Mouse (Mus musculus) myocyte (in vitro differentiated cells): Measurements from ENCODE around the gene Emd. TPM values are rescaled to one million over a fixed set of nuclear protein-coding genes. Genes with fewer than 3 reads are reported as not detected.
A peak's percentile ranks its signal among the peaks of the same experiment; 100 is the strongest.

Experiments used
- H3K27me3 ChIP-seq: one replicate; pipeline ENCODE4 v1.6.1; 2011; ENCODE audit not compliant: control insufficient read depth, insufficient read depth, insufficient read length
- H3K36me3 ChIP-seq: one replicate; pipeline ENCODE4 v1.6.1; 2011; ENCODE audit not compliant: control insufficient read depth, insufficient read depth
- H3K4me2 ChIP-seq: one replicate; pipeline ENCODE4 v1.6.1; 2011; ENCODE audit warnings: low read depth, control low read depth
- H3K4me3 ChIP-seq: one replicate; pipeline ENCODE4 v1.5.1; 2011; ENCODE audit warnings: mild to moderate bottlenecking, control low read depth, moderate library complexity
- H3K79me2 ChIP-seq: one replicate; pipeline ENCODE4 v1.6.1; 2011; ENCODE audit not compliant: control insufficient read depth, insufficient read depth
- H3ac ChIP-seq: one replicate; pipeline ENCODE4 v1.6.1; 2011; ENCODE audit not compliant: control insufficient read depth, insufficient read length
- CEBPB ChIP-seq: IDR thresholded peaks from 2 replicates; pipeline ENCODE4 v1.6.1; 2011; ENCODE audit warnings: mild to moderate bottlenecking, moderate library complexity; ENCODE audit not compliant: poor library complexity, insufficient read depth, severe bottlenecking
- E2F4 ChIP-seq: IDR thresholded peaks from one replicate; pipeline ENCODE4 v1.6.1; 2011; ENCODE audit warnings: mild to moderate bottlenecking, control low read depth, moderate library complexity; ENCODE audit not compliant: insufficient read depth
- MAX ChIP-seq: IDR thresholded peaks from one replicate; pipeline ENCODE4 v1.6.1; 2011; ENCODE audit warnings: low read depth, mild to moderate bottlenecking, control low read depth
- MYOD1 ChIP-seq, 3 experiments: IDR thresholded peaks; one replicate each; pipeline ENCODE4 v1.6.1; 2011; ENCODE audit warnings: control low read depth in 2 of 3, low read depth in 2 of 3, mild to moderate bottlenecking in 2 of 3, moderate library complexity in 1 of 3; ENCODE audit not compliant: insufficient read length in 2 of 3, control insufficient read depth in 1 of 3
- MYOG ChIP-seq, 3 experiments: IDR thresholded peaks; one replicate each; pipeline ENCODE4 v1.6.1; 2011; ENCODE audit warnings: control low read depth in 2 of 3, low read depth in 2 of 3, mild to moderate bottlenecking in 2 of 3; ENCODE audit not compliant: insufficient read length in 2 of 3, control insufficient read depth in 1 of 3, insufficient read depth in 1 of 3
- POLR2A ChIP-seq: IDR thresholded peaks from one replicate; pipeline ENCODE4 v1.6.1; 2011; ENCODE audit warnings: low read depth, mild to moderate bottlenecking, control low read depth, moderate library complexity; ENCODE audit not compliant: insufficient read length
- POLR2AphosphoS2 ChIP-seq: IDR thresholded peaks from one replicate; pipeline ENCODE4 v1.6.1; 2011; ENCODE audit warnings: low read depth, control low read depth; ENCODE audit not compliant: insufficient read length
- REST ChIP-seq: IDR thresholded peaks from one replicate; pipeline ENCODE4 v1.6.1; 2011; ENCODE audit warnings: mild to moderate bottlenecking, control low read depth, moderate library complexity; ENCODE audit not compliant: insufficient read depth, insufficient read length
- SRF ChIP-seq: IDR thresholded peaks from one replicate; pipeline ENCODE4 v1.6.1; 2011; ENCODE audit warnings: low read depth; ENCODE audit not compliant: control insufficient read depth, insufficient read length
- TCF12 ChIP-seq: IDR thresholded peaks from one replicate; pipeline ENCODE4 v1.6.1; 2011; ENCODE audit warnings: mild to moderate bottlenecking, control low read depth; ENCODE audit not compliant: poor library complexity, insufficient read depth, severe bottlenecking
- TCF3 ChIP-seq: IDR thresholded peaks from one replicate; pipeline ENCODE4 v1.6.1; 2011; ENCODE audit warnings: low read depth, control low read depth; ENCODE audit not compliant: insufficient read length
- USF1 ChIP-seq: IDR thresholded peaks from one replicate; pipeline ENCODE4 v1.6.1; 2011; ENCODE audit warnings: low read depth, mild to moderate bottlenecking, control low read depth, moderate library complexity
- polyA plus RNA-seq: library from polyadenylated mRNA; unstranded; fragments of >200 nt; fragmentation: generic; extraction: Trizol; gene quantifications from one replicate; pipeline ENCODE4 v1.2.1, GENCODE M21; 2012; ENCODE audit warnings: missing spikeins

Gene Emd
- polyA plus RNA-seq, 1 experiment, result 67.1 TPM

DNA sequence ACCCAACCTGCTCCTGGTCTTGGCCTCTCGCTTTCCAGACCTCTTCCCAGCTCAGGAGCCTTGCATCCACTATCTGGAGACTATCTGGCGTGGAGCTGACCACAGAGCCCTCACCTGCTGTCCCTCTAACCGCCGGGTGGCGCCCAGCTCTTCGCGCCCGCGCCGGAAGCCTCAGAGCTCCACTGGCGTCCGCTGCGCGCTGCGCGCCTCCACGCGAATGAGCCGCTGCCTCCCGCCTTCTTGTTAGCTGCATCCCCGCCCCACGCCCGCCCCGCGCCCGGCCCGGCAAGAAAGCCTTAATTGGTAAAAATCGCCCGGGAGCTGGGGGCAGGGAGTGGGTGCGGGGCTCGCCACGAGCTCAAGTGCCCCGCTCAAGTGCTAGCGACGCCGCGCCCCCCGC lies 4.9 kb upstream of the Emd start, which contains the start of gene Flna:
Gene Flna (minus strand): TSS at position 206 of the 400 bp plus-strand sequence.
- Histone ChIP-seq H3K36me3 (no peaks in the 10 kb centered on the region), H3ac (no peak within 1 kb of the TSS)

DNA sequence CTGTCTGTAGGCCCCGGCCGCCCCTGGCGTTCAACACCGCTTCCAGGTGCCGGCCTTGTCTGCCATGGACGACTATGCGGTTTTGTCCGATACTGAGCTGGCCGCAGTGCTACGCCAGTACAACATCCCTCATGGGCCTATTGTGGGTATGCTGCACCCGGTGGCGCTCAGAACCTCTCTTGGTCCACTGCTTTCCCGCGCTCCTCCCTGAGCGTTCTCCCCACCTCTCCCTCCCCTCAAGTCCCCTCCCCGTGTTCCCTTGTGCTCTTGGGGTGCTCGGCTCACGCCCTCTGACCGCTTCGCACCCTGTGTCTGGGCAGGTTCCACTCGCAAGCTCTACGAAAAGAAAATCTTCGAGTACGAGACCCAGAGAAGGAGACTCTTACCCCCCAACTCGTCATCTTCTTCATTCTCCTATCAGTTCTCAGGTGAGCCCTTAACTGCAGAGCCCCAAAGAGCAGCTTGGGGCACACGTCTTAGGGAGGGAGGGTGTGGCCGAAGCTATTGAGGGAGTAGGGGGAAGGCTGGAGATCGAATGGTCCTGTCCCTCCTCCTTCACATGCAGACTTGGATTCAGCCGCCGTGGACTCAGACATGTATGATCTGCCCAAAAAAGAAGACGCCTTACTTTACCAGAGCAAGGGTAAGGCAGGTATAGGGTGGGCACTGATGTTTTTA lies 540 bp downstream of the Emd start:
- Histone ChIP-seq H3ac (peak overlapping the region; percentile 77), H3K4me2 (peak overlapping the region; percentile 70), H3K36me3 (peaks cover 9% of the 10 kb centered on the region), H3K4me3 (peak overlapping the region; percentile 60), H3K27me3 (no peaks in the 10 kb centered on the region), H3K79me2 (peaks cover 15% of the 10 kb centered on the region)
- no peak for TF ChIP-seq MAX
- no peak for TF ChIP-seq SRF
- no peak for TF ChIP-seq POLR2AphosphoS2
- TF ChIP-seq TCF12, result no peak
- TF ChIP-seq MYOD1 (IDR thresholded peaks at IDR 0.05; ENCODE audit: control insufficient read depth in 1 of 3, insufficient read length in 2 of 3, low read depth in 2 of 3), result no peak
- TF ChIP-seq REST, result no peak
- TF ChIP-seq POLR2A, result no peak

More for the DNA sequence above, 4.9 kb upstream of the Emd start, which contains the start of gene Flna:
- peak within 1 kb of the TSS; percentile 96 for H3K4me3 ChIP-seq
- TF ChIP-seq REST, result no peak
- TF ChIP-seq TCF3, result no peak
- TF ChIP-seq MAX, result no peak
- no peak for TF ChIP-seq E2F4
- peak in 1 of 3 experiments; percentile 60 for TF ChIP-seq MYOG (IDR thresholded peaks at IDR 0.05; ENCODE audit: control insufficient read depth in 1 of 3, insufficient read depth in 1 of 3, insufficient read length in 2 of 3, low read depth in 2 of 3)
- TF ChIP-seq POLR2A, result peak; percentile 72
- TF ChIP-seq CEBPB, result no peak
- peak; percentile 51 for TF ChIP-seq SRF
- TF ChIP-seq POLR2AphosphoS2, result peak; percentile 17
- TF ChIP-seq MYOD1 (IDR thresholded peaks at IDR 0.05; ENCODE audit: control insufficient read depth in 1 of 3, insufficient read length in 2 of 3, low read depth in 2 of 3), result peak in 1 of 3 experiments; percentile 44
- no peak for TF ChIP-seq TCF12
- no peaks in the 10 kb centered on the region for H3K27me3 ChIP-seq
- peaks cover 23% of the 10 kb centered on the region for H3K79me2 ChIP-seq
- peak within 1 kb of the TSS; percentile 90 for H3K4me2 ChIP-seq

DNA sequence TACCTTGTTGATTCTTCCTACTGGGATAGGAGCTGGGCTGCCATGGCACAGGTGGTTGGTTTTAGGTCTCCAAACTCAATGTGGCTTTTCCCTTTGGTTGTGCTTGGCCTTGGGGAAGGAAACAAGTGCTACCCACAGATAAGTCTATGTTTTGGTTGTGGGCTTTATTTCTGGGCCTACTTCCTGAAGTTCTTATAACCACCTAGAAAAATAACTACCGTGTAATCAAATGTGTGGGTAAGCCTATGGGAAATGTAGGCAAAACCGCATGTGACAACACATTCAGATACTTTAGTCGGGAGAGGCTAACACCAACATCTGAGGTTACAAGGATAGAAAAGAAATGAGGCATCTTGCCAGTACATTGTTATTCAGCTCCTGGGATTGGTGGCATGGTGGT lies 3.3 kb downstream of the Emd start:
- Histone ChIP-seq H3K36me3 (peaks cover 9% of the 10 kb centered on the region), H3K4me2 (no peak overlapping the region), H3K4me3 (no peak overlapping the region), H3K27me3 (no peaks in the 10 kb centered on the region), H3K79me2 (peaks cover 15% of the 10 kb centered on the region), H3ac (no peak overlapping the region)
- TF ChIP-seq E2F4, result no peak
- TF ChIP-seq POLR2AphosphoS2, result no peak
- no peak for TF ChIP-seq MYOD1 (IDR thresholded peaks at IDR 0.05; ENCODE audit: control insufficient read depth in 1 of 3, insufficient read length in 2 of 3, low read depth in 2 of 3)
- TF ChIP-seq CEBPB, result no peak
- TF ChIP-seq USF1, result no peak
- TF ChIP-seq SRF, result no peak
- no peak for TF ChIP-seq TCF12
- no peak for TF ChIP-seq TCF3
- TF ChIP-seq POLR2A, result no peak
- no peak for TF ChIP-seq MAX

DNA sequence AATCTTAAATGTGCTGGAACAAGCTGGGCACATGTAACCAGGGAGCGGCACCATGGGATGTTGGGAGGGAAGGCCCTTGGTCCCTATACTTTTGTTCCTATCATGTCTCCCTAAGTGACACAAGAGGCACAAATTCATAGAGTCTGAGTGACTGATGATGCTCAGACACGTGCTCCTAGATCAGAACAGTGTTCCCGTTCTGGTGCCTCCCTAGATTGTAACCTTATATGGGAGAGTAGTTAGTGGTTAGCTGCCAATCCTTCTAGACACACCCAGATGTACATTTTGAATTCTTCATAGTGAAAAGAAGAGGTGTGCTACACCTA lies 15.2 kb downstream of the Emd start:
- H3ac ChIP-seq, result peak overlapping the region; percentile 25
- peak overlapping the region; percentile 88 for H3K4me3 ChIP-seq
- TF ChIP-seq SRF, result peak; percentile 70
- no peak for TF ChIP-seq MYOD1 (IDR thresholded peaks at IDR 0.05; ENCODE audit: control insufficient read depth in 1 of 3, insufficient read length in 2 of 3, low read depth in 2 of 3)
- peaks cover 20% of the 10 kb centered on the region for H3K79me2 ChIP-seq
- H3K4me2 ChIP-seq, result peak overlapping the region; percentile 71
- H3K27me3 ChIP-seq, result no peaks in the 10 kb centered on the region
- no peaks in the 10 kb centered on the region for H3K36me3 ChIP-seq
